Mouse (Mus musculus): ENCODE measurements around the gene 4930519P11Rik.

The 4930519P11Rik gene

GRCm38 (mm10) chr2:154580586-154580985 is 32.7 kb downstream of the 4930519P11Rik start:
- no peak for DNase-seq

GRCm38 (mm10) chr2:154577744-154578067 is 35.5 kb downstream of the 4930519P11Rik start:
- DNase-seq = no peak

GRCm38 (mm10) chr2:154576876-154577743 is 36.1 kb downstream of the 4930519P11Rik start:
- peak; percentile 69 for DNase-seq

GRCm38 (mm10) chr2:154574271-154574670 is 39.0 kb downstream of the 4930519P11Rik start:
- DNase-seq = no peak

GRCm38 (mm10) chr2:154572996-154573395 is 40.2 kb downstream of the 4930519P11Rik start:
- no peak for DNase-seq

- no peak for DNase-seq
These were observed 41.3 kb downstream of the 4930519P11Rik start for GRCm38 (mm10) chr2:154571976-154572375.

- DNase-seq = no peak
These were observed 42.0 kb downstream of the 4930519P11Rik start for GRCm38 (mm10) chr2:154571266-154571665.

GRCm38 (mm10) chr2:154570666-154571065 is 42.6 kb downstream of the 4930519P11Rik start:
- DNase-seq = no peak

GRCm38 (mm10) chr2:154569836-154570286 is 43.4 kb downstream of the 4930519P11Rik start, which contains the start of gene E2f1:
TSS of gene E2f1 (minus strand) at chr2:154569892.
- DNase-seq = peak; percentile 98

- peak; percentile 80 for DNase-seq
These were observed 44.0 kb downstream of the 4930519P11Rik start for GRCm38 (mm10) chr2:154569071-154569748.

- no peak for DNase-seq
These were observed 44.7 kb downstream of the 4930519P11Rik start for GRCm38 (mm10) chr2:154568329-154569070.

- DNase-seq = no peak
These were observed 45.5 kb downstream of the 4930519P11Rik start for GRCm38 (mm10) chr2:154567766-154568165.

- DNase-seq = no peak
These were observed 46.6 kb downstream of the 4930519P11Rik start for GRCm38 (mm10) chr2:154566641-154567040.

- no peak for DNase-seq
These were observed 47.7 kb downstream of the 4930519P11Rik start for GRCm38 (mm10) chr2:154565562-154565961.

- DNase-seq = no peak
These were observed 49.5 kb downstream of the 4930519P11Rik start for GRCm38 (mm10) chr2:154563612-154564170.

Data from thymus, postnatal 4 days (tissue).